Mouse (Mus musculus) liver, postnatal 0 days (tissue): ENCODE data around the gene Trub2.

Experiments used
- CTCF ChIP-seq: sonication (generic); IDR thresholded peaks from 2 replicates; pipeline ENCODE4 v1.5.1; 2016; ENCODE audit warnings: antibody characterized with exemption, low read depth
- EP300 ChIP-seq: IDR thresholded peaks from 2 replicates; pipeline ENCODE4 v1.6.1; 2016; ENCODE audit warnings: antibody characterized with exemption, low read depth, mild to moderate bottlenecking

GRCm38 (mm10) chr2:29714127-29714526 lies 74.2 kb downstream of the Trub2 start:
- TF ChIP-seq CTCF (no peak), EP300 (no peak)
